Mouse (Mus musculus) spleen, postnatal 36 days (tissue): Measurements from ENCODE around the gene Rps6kb2.
A peak's percentile ranks its signal among the peaks of the same experiment; 100 is the strongest.

ENCODE experiments used
- DNase-seq, 2 experiments: peaks; one replicate each; pipeline ENCODE4 v3.0.0; 2022; ENCODE audit warnings: low spot score in 2 of 2, mixed read lengths in 1 of 2

The Rps6kb2 gene

DNA sequence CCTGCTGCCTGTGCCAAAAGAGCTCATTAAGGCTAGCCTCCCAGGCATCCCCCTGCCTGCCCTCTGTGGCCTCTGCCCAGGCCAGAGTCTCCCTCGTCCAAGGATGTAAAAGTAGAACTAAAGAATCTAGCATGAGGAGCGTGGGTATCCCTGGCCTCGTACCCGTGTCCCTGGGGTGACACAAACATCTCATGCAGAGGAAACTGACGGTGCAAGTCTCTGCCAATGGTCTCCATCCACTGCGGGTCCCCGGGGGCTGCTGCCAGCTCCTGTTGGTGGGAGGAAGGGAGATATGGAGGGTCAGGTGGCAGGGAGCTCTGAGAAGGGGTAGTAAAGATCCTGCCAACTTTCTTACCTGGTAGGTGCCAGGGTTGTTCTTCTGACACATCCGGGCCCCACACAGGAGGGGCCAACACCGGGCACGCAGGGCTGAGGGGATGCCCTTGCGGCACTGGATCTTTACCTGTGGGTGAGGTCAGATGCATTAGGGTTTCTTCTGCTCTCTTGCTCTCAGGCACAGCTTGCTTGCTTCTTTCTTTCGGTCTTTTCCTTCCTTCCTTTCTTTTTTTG, 26.0 kb upstream of the Rps6kb2 start:
- no peak for DNase-seq

GRCm38 (mm10) chr19:4187303-4187702, 24.1 kb upstream of the Rps6kb2 start:
- no peak for DNase-seq

GRCm38 (mm10) chr19:4184976-4185975, 22.1 kb upstream of the Rps6kb2 start:
- peak; percentile 85 for DNase-seq

GRCm38 (mm10) chr19:4183689-4184088, 20.5 kb upstream of the Rps6kb2 start:
- no peak for DNase-seq

DNA sequence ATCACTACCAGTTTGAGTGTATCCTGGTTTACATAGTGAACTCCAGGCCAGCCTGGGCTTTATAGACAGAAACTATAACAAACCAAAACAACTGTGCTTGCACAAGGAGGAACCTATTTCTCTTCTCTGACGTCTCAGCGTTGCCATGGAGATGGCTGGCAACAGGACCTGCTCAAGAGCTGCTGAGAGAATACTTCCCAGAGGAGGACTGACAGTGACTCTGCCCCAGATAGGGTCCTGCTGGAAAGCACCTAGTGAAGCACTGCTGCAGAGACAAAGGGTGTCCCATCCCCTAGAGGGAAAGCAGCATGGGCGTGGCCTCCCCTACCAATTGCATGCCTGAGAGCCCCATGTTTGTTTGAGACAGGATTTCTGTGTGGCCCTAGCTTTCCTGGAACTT, 18.7 kb upstream of the Rps6kb2 start:
- peak; percentile 84 to 85 for DNase-seq

GRCm38 (mm10) chr19:4180411-4180810, 17.3 kb upstream of the Rps6kb2 start:
- DNase-seq = no peak

DNA sequence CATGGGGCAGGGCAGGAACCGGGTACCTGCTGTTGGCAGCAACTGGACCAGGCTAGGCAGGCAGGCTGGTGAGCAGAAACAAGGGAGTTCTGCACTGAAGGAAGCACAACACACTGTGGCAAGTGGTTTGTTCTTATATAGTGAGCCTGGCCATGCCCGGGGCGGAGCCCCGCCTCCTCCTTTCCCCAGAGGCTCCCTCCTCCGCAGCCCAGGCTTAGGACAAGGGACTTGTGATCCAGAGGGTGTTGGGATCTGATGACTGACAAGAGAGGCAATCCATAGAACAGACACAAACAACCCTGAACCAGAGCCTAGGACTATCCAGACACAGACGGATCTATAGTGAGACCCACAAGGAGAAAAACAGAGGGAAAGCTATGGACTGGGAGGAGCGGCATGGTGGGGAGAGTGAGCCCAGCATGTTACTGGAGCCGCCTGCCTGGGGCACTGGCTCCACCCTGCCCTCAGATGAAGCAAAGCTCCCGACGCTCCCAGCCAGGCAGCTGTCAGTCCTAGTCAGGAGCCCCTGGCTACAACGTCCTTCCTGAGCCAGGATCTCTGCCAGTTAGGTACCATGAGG, 12.3 kb upstream of the Rps6kb2 start, which contains the start of gene Carns1:
TSS of gene Carns1 (minus strand) at position 112 of the 580 bp plus-strand sequence.
- no peak for DNase-seq

- DNase-seq = no peak
These were observed 9.8 kb upstream of the Rps6kb2 start for GRCm38 (mm10) chr19:4172925-4173324.

DNA sequence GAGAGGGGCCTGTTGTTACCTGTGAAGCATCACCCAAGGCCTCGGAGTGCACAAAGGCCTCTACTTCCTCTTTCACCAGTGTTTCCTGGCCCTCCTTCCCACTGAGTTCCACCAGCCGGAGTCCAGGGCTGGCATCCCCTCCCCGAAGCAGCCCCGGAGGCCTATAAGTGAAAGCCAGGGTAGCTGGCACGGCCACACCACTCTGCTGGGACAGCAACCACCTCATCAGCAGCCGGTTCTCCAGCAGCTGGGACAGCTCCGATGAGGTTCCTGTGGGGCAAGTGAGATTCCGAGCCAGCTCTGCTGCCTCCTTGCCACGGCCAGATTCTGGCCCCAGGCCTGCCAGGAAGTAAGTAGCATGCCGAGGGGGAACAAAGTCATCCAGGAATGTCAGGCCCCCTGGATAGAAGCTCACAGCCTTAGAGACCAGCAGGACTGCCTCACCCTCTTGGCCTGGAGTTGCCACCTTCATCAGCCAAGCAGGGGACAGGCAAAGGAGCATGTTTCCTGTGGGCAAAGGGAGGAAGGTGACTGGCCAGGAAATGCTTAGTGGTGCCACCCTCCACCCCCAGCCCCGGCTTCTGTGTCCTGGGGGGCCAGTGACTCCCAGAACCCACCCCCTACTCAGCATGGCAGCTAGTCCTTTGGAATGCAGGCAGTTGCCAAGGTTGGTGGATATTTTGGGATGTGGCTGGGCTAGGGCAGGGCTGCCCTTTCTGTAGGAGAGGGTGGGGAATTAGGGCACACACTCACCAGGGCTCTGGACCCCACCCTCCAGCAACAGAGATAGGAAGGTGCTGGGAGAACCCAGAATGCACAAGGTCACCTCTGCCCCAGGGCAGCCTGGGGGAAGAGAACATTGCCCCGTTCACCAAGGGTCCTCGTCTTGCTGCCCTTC, 8.5 kb upstream of the Rps6kb2 start:
- DNase-seq = no peak

- no peak for DNase-seq
These were observed 7.7 kb upstream of the Rps6kb2 start for GRCm38 (mm10) chr19:4170723-4171392.

DNA sequence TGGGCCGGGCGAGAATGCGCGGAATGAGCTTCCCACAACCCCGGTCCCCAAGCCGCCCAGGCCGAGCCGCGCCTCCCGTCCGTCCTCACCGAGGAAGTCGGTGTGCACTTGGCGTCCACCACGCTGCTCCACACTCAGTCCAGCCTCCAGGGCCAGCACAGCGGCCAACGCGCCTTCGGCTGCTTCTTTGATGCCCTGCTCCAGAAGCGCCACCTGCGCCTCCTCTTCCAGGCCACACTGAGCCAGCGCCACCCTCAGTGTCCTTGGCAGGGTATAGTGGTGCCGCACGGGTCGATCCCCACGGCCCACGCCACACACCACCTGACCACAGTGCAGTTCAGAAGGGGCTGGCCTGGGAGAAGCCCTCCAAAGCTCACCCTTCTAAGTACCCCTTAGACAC, 6.7 kb upstream of the Rps6kb2 start:
- no peak for DNase-seq

GRCm38 (mm10) chr19:4169378-4169784, 6.2 kb upstream of the Rps6kb2 start:
- peak; percentile 99 for DNase-seq

GRCm38 (mm10) chr19:4166678-4167476, 3.7 kb upstream of the Rps6kb2 start:
- DNase-seq = no peak

GRCm38 (mm10) chr19:4164721-4165120, 1.6 kb upstream of the Rps6kb2 start:
- no peak for DNase-seq

- DNase-seq = no peak
These were observed 946 bp upstream of the Rps6kb2 start for GRCm38 (mm10) chr19:4164100-4164499.

GRCm38 (mm10) chr19:4163543-4163887, 361 bp upstream of the Rps6kb2 start:
- no peak for DNase-seq

GRCm38 (mm10) chr19:4159049-4159448, 4.1 kb downstream of the Rps6kb2 start:
- no peak for DNase-seq

DNA sequence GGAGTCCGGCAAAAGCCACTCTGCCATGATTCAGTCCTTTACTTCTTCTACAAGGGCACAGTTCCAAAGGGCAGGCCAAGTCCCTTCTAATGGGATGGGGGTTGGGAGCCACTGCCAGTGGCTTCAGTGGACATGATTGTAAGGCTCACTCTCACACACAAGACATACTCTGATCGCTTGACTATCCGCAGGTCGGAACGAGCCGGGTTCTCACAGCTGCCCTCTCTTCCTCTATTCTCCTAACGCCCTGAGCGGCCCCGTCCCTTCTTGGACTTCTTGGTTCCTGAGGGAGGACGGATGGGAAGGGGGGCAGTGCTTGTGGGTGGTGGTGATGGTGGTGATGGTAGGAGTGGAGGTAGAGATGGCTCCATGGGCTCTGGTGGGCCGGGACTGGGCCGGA, 6.4 kb downstream of the Rps6kb2 start:
- no peak for DNase-seq

- no peak for DNase-seq
These were observed 7.0 kb downstream of the Rps6kb2 start for GRCm38 (mm10) chr19:4156073-4156579.
